Mouse (Mus musculus): ENCODE data around the gene Ormdl3.

GRCm38 (mm10) chr11:98590548-98591445 is 3.6 kb upstream of the Ormdl3 start:
- no peak for TF ChIP-seq GABPA (IDR thresholded peaks at IDR 0.05; ENCODE audit: insufficient replicate concordance, low read depth, low read length)
- TF ChIP-seq ZKSCAN1 (IDR thresholded peaks at IDR 0.05; ENCODE audit: borderline replicate concordance, low read depth, low read length): no peak
- TF ChIP-seq CTCF (conservative IDR thresholded peaks at IDR 0.05 in 1 of 2, IDR thresholded peaks at IDR 0.05 in 1 of 2; ENCODE audit: low read depth in 2 of 2, low read length in 2 of 2): no peak
- TF ChIP-seq USF1 (IDR thresholded peaks at IDR 0.05; ENCODE audit: low read depth, low read length): no peak
- TF ChIP-seq E2F4 (IDR thresholded peaks at IDR 0.05; ENCODE audit: insufficient replicate concordance, low read depth, low read length): no peak
- no peak for TF ChIP-seq MAX (IDR thresholded peaks at IDR 0.05; ENCODE audit: low read length)
